Mouse (Mus musculus) cerebellum, adult 8-10 months (tissue): ENCODE results near the gene Tdrd12.
"Not testable (repeated sequence)": the region's sequence is repeated elsewhere in the genome, so short reads cannot be mapped to it uniquely, and the experiment has no call there.

Experiments used
- DNase-seq: peaks from one replicate; pipeline ENCODE4 v3.0.0; 2022

Tdrd12 gene

DNA sequence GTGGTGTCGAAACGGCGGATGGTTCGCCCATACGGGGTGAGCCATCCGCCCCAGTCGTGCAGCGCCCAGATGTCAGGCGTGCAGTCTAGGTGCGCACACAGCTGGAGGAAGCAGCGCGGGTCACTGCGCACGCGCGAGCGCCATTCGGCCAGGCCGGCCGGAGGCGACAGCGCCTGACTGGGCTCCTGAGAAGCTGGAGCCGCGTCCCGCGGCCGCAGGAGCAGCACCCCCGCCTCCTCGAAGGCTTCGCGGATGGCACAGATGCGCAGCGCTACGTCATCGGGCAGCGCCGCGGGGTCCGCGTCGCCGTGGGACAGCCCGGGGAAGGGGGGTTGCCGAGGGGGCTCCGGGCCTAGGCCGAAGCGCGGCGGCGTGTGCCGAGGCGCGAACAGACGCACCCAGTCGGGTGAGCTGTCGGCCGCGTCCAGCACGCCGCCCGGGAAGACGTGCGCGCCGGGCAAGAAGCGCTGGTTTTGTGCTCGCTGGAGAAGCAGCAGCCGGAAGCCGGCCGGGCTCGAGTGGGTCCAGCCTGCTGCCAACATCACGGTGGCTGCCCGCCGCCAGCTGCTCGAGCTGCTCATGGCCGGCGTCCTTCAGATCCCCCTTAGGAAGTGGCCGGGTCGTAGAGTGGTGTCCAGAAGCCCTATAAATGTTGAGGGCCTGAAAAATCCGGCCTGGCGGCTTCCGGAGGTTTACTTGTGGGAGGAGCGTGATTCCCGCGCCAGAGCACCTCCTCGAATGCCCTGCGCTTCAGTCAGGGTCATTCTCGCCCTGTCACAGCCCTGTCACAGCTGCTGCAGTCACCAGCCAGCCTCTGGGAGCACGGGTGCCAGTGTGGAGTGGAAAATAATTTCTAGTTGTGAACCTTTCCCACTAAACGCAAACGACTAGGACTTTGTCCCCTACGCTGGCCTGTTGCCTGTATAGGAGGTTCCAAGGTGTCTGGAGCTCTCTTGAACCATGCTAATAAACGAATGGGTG lies 18.0 kb upstream of the Tdrd12 start:
- DNase-seq = peak; percentile 83

DNA sequence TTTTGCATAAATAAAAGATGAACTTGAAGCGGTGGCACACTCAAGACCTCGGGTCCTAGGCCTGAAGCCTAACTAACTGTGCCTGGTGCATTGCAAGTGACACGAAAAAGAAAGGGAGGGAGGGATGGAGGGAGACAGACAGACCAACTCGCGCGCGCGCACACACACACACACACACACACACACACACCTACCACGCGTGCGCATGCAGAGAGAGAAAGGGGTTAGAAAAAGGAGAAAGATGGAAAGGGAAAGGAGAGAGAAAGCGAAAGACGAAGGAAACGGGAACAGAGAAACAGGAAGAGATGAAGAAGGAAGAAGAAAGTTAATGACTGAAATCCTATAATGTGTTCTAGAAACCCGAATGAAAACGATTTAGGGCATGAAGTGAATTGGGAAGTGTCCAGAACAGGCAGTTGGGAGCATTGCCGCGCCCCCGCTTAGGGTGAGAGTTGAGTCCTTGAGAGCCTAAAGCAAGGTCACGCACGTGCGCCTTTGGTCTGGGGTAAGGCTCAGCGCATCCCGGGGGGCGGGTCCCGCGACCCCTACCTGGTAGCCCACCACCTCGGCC lies 17.1 kb upstream of the Tdrd12 start:
- peak; percentile 47 for DNase-seq

DNA sequence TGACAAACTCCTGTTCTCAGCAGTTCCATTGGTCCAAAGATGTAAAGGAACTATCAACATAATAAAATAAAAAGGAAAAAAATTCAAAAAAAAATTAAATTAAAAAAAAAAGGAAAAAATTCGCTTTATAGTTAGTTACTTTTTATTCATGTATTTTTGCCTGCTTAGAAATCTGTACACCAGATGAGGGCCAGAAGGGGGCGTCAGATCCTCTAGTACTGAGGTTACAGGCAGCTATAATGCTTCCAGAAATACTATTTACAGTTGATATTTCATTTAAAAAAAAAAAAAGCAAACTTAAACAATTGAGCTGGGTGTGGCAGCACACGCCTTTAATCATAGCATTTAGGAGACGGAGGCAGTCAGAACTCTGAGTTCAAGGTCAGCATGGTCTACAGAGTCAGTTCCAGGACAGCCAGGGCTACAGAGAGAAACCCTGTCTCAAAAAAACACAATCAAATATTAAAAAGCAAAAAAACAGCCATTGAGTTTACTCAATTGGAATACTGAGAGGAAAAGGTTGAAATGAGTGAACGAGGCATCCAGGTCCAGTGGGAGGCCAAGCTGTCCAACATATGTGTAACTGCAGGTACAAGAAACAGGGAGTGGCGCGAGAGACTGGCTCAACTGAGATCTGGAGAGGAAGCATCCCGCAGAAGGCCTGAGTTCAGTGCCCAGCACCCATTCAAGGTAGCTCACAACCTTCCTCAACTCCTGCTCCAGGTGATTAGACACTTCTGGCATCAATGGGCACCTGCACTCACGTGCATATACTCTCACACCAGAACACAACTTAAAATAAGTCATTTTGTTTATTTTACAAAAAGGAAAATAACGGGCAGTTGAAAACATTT lies 16.4 kb upstream of the Tdrd12 start:
- DNase-seq = peak; percentile 22

DNA sequence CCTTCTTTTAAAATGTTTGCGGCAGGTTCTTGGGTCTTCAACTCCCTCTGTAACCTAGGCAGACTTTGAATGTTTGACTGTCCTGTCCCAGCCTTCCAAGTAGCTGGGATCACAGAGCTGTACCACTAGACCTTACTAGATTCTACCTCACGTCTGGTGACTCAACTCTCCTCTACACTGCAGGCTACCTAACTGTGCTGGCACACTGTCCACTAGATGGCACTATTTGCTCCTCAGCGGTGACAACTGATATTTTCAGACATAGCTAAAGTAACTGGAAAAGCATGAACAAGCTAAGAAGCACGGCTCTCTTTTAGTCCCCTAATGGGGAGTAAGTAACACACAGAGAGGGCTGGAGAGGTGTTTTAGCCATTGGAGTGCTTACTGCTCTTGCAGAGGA lies 8.3 kb upstream of the Tdrd12 start:
- DNase-seq = peak; percentile 46

DNA sequence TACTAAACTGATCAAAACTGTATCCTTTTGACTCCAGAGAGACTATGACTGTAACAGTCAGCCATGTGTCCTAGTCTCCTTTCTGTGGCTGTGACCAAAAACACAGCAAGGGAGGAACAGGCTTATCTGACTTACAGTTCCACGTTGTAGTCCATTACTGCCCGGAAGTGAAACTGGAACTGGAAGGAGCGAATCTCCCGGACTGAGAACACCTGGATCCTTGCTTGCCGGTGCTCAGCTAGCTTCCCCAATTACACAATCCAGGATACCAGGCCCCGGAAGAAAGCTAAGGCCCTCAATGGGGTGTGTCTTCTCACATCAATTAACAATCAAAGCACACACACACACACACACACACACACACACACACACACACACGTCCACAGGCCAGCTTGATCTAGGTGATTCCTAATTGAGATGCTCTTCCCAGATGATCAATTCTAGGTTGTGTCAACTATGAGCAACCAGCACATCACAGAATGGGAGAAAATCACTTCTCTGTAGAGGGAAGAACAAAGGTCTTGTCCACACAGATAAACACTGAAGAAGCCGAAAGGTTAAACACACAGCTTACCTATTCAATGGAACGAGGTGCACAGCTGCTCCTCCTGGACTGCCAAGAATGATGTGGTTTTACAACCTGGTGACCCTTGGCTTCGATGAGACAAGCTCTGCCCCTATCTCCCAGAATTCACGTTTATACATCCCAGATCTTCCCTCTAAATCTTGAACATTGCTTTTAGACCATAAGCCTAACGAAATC lies 1.6 kb downstream of the Tdrd12 start:
- no peak for DNase-seq

DNA sequence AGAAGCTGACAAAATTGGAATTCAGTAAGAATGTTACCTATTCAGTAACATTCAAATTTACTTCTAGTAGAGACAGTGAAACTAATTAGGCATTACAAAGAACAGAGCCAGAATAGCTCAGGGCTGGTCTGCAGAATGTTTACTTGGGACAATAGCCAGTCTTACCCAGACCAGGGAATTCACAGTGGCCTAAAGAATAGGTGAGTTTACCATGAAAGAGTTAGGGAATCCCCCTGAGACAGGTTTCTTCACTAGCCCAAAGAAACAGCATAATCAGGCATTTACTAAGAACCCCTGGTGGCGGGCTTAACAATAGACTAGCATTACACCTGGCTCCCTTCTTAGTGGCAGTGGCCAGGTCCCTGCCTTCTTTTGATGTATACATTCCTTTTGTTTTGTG lies 7.0 kb downstream of the Tdrd12 start:
- not testable (repeated sequence) for DNase-seq

DNA sequence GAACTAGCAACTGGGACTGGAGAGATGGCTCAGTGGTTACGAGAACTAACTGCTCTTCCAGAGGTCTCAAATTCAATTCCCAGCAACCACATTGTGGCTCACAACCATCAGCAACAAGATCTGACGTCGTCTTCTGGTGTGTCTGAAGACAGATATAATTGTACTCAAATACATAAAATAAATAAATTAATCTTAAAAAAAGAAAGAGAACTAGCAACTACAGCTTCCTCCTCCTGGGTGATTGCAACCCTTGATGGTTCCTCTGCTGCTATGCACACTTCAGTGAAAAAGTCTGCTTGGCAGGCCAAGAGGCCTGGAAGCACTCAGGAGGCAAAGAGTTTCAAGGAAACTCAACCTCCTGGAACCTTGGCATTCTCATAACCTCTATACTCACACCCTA lies 7.5 kb downstream of the Tdrd12 start:
- DNase-seq = no peak

DNA sequence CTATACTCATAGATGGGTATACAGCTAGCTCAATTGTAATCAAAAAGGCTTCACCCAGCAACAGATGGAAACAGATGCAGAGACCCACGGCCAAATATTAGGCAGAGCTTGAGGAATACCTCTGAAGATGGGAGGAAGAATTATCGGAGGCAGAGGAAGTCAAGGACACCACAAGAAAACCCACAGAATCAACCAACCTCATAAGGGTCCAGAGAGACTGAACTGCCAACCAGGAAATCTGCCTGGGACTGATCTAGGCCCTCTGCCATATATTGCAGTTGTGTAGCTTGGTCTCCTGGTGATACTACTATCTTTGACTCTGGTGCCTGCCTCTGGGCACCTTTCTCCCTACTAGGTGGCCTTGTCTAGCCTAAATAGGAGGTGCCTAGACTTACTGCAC lies 10.8 kb downstream of the Tdrd12 start:
- no peak for DNase-seq

DNA sequence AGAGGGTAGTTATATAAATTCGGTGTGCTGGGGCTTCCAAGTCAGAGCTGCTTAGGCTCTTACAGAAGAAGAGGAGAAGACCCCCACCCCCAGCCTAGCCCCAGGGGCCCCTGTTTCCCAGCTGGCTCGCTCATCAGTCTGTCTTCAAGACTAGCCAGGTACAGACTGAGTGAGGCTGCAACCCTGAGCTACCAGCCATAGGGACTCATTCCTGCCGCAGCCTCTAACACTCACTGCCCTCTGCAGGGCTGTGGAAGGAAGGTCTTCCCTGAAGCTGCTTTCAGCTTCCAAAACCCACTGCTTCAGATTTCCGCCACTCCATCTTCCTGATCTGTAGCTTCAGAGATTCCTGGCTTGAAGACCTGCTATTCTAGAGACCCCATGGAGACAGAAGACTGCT lies 35.5 kb downstream of the Tdrd12 start:
- no peak for DNase-seq

DNA sequence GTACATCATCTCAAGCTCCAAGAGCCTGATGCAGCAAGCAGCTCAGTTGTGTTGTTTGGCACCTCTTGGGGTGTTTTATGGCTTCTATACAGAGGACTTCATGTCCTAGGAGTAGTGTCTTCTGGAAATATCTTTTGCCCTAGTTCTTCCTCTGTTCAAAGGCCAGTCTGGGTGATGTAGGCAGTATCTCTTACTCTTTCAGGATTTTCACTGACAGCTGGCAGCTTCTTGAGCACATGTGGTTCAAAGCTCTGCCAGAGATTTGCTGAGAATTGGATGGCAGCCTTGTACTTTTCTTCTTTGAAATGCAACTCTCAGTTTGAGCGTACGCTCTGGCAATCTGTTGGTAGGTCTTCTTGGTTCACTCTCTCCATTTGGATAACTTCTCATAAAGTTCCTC lies 40.0 kb downstream of the Tdrd12 start:
- no peak for DNase-seq

DNA sequence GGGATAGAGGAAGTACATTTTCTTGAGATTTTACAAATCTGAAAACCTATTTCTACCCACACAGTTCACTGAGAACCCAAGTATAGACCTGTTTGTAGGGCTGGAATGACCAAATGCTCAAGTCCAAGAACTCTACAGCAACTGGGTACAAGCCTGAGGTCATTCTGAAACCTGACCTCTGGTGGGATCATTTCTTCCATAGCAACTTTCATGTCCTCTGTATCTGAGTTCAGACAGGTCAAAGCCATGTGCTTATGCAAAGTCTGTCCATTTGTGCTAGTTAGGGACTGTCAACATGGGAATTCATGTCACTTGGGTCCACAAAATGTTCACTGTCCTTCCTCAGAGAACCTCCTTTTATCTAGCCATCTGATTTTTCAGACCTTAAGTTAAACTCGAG lies 46.5 kb downstream of the Tdrd12 start:
- DNase-seq = no peak

DNA sequence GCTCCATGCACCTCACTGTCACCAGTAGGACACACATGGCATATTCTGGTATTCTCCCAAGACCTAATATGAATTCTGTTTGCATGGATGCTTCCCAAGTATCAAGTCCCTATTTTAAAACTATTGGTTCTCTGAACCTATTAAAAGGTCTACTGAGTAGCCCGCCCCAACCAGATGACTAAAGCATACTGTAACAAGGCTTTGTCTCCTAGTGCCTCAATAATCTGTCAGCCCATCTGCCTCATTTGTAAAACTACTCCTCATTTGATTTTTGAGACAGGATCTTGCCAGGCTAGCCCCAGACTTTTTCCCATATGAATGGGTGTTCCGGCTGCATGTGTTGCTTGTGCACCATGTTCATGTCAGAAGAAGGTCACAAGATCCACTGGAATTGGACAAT lies 47.4 kb downstream of the Tdrd12 start:
- no peak for DNase-seq

DNA sequence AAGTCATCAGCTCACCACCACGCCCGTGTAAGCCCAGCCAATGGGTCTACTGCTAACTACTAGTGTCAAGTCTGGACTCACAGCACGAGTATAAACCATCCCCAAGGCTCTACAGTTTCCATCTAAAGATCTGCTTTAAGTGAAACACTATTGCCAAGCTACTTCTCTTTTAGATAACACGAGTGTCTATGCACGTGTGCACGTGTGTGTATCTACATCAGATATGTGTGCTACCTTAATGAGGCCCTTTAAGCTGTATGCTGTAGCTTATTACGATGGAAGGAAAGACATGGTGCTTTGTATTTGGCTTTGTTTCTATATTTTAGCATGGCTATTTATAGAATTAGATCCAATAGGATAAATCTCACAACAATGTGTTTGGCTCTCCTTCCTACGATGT lies 51.0 kb downstream of the Tdrd12 start:
- DNase-seq = no peak

DNA sequence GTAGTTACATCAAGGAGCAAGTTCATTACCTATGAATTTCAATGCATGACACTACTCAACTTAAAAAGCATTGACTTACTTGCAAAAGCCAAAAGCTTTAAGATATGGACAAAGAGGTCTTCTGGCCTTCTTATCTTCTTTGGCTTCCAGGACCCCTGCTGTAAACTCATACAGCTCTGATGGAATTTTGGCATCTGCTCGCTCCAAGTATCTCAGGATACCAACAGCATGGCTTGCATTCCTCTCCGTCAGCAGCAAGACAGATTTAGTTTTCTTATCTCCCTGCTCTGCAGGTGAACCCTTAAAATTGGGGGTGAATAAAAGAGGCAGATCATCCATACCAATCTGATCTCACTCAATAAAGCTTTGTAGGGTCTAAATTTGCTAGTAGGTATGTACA lies 52.4 kb downstream of the Tdrd12 start:
- DNase-seq = no peak

DNA sequence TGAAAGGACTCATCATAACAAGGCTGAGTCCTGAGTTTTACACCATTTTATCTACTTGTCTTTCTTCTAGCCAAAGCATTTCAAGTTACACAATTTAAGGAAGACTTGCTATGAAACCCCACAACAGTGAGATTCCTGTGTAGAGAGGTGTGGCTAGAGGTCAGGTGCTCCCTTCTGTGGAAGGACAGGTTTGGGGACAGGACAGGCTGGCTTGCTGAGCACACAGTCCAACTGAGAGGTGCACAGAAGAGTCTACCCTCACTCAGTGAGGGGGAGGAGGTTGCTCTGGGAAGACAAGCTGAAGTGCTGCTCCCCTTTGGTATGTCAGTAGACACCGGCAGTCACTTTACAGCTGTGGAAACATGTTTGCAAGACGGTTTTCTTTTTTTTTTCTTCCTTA lies 61.1 kb downstream of the Tdrd12 start:
- DNase-seq = no peak

DNA sequence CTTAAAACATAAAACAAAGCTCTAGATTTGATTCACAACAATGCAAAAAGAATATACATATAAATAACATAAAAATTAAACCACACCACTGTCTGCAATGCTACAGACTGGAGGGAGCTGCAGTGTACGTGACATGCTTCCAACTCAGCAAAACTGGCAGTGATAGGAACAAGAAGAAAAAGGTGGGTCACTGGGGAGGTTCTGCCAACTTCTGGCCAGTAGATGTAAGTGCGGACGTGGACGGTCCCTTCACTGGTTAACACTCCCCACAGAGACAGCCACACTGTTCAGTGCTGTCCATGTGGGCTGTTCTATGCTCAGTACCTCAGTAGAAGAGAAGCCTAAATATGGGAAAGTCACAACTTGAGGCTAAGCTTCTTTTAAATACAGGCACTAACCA lies 66.8 kb downstream of the Tdrd12 start:
- no peak for DNase-seq

DNA sequence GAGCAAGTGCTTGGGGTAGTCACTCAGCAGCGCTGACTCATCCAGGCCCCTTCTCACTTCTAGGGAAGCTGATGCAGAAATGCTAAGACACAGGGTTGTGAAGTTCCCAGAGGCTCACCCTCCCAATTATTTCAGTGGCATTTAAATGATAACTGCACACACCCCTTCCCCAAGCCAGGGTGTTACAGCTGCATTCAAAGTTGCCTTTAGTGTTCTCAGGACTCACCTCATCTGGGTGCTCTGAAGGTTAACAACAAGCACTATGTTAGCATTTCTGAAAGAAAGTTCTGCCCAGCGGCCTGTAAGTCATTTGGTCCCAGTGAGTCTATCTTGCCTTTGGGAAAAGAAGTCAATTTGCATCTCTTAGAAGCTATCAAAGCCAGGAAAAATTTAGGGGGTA lies 69.7 kb downstream of the Tdrd12 start:
- DNase-seq = no peak

DNA sequence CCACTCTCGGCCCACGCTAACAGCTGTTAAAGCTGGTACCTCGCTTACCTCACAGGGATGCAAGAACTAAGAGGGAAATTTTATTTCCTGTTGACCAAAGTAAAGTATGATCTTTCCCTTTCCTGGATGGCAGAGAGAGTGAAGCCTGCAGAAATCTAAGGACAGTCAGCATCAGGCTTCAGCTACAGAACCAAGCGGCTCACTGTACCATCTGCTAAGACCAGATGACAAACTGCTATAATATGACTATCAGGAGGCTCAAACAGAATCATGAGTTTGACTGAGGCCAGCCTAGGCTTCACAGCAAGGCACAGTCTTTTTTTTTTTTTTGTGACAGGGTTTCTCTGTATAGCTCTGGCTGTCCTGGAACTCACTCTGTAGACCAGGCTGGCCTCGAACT lies 72.5 kb downstream of the Tdrd12 start:
- no peak for DNase-seq

DNA sequence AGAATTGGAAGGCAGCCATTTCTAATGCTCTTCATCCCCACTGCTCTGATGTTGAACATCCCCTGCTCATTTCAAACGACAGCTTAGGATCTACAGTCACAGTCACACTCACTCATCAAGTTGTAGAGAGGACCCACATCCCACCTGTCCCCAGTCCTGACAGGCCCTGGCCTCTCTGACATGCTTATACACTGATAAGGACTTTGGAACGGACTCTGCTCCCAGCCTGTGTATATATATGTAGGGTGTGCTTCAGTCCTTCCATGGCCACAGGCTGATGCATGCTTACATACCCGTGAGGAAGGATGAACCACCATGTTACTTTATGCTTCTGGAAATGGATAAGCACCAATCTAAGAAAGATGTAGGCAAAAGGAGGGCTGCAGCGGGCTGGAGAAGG lies 76.6 kb downstream of the Tdrd12 start:
- DNase-seq = no peak

DNA sequence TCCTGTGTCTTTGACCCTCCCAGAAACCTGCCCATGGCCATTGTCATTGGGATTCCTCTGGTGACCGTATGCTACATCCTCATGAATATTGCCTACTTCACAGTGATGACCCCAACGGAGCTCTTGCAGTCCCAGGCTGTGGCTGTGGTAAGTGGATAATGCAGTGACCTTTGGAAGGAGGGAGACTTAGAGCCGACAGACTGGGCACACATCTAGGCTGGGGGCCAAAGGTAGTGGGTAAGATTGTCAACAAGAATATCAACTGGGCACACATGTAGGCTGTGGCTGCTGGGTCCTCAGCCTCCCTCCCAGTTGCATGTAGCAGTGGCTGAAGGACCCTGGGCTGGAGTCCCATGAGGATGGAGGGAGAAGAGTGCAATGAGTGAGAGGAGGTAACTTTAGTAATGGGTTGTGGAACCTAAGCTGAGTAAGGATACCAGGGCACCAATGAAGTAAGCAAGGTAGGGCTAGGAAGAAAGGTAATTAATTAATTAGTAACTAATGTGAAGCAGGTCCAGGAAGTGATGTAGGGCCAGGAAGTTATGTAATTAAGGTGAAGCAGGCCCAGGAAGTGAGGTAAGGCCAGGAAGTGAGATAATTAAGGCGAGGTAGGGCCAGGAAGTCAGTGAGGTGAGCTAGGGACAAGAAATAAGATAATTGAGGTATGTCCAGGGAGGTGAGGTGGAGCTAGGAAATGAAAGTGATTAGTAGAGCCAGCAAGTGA lies 81.3 kb downstream of the Tdrd12 start:
- no peak for DNase-seq

DNA sequence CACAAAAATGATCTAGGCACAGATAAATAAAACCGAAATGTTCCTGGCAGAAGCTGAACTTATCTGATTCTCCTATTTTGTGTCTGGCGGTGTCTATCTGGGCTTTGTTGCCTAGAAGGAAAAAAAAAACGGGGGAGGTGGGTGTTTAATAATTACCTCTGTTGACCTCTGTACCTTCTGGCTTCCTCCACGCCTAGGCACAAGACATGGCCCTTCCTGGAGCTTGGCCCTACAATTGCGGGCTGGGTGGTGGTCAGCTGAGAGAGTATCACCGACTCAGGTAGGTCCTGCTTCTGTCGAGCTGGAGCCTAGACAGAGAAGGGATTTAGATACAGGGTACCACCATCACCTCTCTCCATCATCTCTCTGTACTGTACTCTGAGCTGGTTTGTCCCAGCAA lies 88.7 kb downstream of the Tdrd12 start:
- no peak for DNase-seq
